Mouse (Mus musculus) kidney, adult 2 months (tissue): ENCODE measurements at regions not wholly inside any gene's neighbourhood (a gene's known extent, or its start where the extent isn't known, plus 50 kb on each side); places are given as distances from the start of the nearest gene placed in this dataset.

Experiments used
- CTCF ChIP-seq: fragments of 200-500 bp; conservative IDR thresholded peaks from 2 replicates; pipeline ENCODE4 v1.5.1; 2011; ENCODE audit warnings: low read depth, mild to moderate bottlenecking, control low read depth, low read length, moderate library complexity, mixed read lengths; ENCODE audit not compliant: insufficient read depth, insufficient read length
- POLR2A ChIP-seq: fragments of 200-500 bp; IDR thresholded peaks from one replicate; pipeline ENCODE4 v1.6.1; 2011; ENCODE audit warnings: low read depth, low read length, control low read depth

DNA sequence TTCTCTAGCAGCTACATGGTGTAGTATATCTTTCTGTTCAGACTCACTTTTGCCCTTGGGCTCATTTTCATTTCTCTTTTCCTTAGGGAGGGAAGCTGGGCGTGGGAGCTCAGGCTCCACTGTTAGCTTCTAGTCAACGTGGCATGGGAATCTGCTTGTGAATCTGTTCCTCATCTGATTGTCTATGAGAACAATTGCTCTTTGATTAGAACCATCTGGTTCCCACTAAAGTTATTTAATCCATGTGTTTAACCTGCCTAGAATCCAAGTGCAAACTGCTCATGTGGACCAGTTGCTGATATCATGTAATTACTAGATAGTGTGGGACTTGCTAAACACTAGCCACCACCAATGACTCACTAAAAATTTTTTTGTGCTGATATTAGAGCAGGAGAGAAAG, 290.1 kb upstream of the Col3a1 start:
- TF ChIP-seq POLR2A (no peak), CTCF (no peak)
